Mouse (Mus musculus): ENCODE results near the gene Pik3ca.

Pik3ca gene

DNA sequence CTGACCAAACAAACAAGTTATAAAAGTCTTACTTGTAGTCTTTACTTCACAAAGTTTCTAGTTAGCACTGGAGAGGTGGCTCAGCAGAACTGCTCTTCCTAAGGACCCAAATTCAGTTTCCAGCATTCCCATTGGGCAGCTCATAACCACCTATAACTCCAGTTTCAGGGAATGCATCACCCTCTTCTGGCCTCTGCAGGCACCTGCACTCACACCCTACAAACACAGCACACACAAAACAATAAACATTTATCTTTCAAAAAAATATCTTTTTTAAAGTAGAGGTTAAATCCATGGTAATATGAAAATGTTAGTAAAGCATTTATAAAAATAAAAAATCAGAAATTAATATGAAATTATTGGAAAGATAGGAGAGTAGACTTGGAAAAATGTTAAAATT, 44.2 kb downstream of the Pik3ca start:
- no peak for DNase-seq (ENCODE audit: low spot score in 2 of 2)

DNA sequence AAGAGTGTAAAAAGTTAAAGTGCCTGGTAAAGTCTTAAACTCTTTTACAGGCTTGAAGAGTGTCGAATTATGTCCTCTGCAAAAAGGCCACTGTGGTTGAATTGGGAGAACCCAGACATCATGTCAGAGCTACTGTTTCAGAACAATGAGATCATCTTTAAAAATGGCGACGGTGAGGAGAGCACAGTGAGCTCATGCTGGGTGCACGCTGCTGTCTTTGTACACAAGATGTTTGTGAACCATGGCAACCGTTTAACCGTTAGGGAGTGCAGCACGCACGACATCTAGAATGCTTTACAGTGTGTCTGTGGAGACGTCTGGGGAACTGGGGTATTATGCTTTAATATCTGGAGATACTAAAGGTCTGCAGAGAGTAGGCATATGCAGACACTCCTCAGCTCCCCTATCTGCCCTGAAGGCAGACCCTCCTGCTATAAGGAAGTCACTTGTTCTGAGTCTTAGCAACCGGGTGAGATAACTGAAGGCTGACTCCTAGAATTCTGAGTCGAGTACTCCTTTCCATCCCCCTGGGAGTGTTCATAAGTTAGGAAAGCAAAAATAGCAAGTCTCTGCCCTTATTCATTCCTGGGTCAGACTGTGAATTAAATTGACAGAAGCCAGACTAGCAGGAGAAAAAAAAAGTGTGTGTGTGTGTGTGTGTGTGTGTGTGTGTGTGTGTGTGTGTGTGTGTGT, 57.0 kb downstream of the Pik3ca start:
- DNase-seq (ENCODE audit: low spot score in 2 of 2), result no peak

DNA sequence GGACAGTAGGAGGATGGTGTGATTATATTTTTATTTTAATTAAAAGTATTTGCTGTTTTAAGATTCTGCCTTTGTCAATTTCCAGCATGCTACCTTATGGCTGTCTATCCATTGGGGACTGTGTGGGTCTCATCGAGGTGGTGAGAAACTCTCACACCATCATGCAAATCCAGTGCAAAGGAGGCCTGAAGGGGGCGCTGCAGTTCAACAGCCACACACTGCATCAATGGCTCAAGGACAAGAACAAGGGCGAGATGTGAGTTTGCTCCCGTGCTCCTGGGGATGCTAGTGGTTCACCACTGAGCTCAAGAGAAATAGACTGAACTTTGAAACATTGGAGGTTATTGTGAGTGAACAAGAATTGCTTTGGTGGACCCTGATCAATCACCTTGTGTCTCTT, 62.3 kb downstream of the Pik3ca start:
- DNase-seq (ENCODE audit: low spot score in 2 of 2), result peak in 1 of 2 experiments; percentile 16

DNA sequence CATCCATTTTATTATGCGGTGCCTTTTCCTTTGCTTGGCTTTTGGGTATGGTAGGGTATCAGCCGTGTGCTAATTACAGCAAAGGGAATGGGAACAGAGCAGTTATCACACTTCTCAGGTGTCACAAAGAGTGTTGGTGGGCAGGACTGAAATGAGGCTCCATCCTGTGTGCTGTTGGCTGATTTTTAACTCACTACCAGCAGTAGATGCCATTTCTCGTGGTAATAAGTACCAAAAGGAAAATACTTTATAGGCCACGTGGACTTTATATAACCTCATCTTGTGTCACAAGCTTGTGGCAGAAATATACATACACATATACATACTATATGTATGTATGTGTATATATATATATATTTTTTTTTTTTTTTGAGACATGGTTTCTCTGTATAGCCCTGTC, 69.8 kb downstream of the Pik3ca start:
- no peak for DNase-seq (ENCODE audit: low spot score in 2 of 2)

DNA sequence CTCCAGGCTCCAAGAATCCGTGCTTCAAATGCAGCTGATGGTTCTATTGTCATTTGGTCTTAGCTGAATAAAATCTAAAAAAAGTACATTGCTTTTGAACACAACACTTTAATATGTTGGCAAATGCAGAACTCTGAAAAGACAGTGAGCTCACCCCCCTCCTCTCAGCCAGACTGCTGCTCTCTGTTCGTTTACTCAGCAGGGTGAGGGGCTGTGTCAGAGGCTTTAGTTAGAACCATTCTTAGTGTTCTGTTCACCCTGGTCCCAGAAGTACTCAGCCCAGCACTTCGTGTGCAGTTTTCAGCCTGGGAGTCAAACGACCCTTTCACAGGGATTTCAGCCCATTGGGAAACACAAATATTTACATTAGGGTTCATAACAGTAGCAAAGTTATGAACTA, 70.9 kb downstream of the Pik3ca start:
- no peak for DNase-seq (ENCODE audit: low spot score in 2 of 2)

DNA sequence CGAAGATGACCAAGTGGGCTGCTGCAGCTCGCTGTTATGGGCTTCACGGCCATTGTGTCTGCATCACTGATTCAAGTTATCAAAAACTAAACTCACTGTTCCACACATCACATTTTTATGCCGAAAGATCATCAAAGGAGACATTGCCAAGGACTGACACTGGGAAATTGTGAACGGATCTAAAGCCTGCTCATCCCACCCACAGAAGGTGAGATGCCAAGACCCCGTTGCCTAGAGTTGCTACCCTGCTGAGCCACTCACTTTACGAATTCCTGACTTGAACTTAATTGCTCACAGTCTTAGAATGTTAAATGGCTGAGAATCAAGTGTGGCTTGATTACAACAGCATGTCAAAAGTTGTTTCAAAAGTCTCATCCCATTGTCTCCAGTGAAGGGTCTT, 73.0 kb downstream of the Pik3ca start:
- no peak for DNase-seq (ENCODE audit: low spot score in 2 of 2)

DNA sequence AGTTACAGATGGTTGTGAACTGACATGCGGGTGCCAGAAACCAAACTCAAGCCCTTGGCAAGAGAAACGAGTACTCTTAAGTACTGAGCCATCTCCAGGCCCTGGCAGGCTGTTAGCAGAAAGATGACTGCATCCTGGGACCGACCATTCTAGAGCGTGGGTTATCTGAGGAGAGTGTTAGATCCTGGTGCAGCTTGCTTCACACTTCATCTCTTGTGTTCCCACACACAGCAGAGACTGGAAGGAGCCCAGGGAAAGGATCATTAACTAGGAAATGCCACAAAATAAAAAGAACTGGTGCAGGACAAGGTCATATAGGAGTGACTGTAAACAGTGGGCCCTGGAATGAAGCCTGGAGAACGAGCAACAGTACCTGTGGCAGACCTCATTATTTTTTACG, 73.6 kb downstream of the Pik3ca start:
- DNase-seq (ENCODE audit: low spot score in 2 of 2), result peak; percentile 26 to 43

DNA sequence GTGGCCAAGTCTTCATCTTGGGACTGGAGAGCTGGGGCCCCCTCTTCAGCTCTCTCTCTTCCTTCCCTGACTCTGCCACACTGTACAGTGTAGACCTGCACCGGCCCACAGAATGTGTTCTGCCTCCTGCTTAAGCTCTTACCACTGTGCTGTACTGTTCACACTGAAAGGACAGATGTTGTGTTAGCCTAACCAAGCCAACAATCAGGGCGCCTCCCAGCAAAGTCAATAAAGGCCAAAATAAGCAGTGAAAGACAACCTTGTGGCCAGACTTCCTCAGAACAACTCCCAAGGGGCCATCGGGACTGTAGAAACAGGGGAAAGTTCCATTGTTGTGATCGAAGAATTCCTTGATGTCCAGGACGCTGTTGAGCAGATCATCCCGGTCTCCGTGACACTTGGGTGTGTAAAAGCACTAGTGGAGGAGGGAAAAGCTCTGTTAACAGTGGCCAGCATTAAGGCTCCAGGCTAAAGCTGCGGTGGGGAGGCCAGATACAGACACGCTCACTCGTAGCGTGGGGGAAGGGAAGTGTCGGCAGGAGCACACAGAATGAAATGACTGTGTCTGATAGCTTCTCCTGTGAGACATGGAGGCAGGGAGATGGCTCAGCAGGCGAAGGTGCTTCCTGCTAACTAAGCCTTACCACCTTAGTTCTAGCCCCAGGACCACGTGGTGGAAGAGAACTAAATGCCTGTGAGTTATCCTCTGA, 74.9 kb downstream of the Pik3ca start:
- no peak for DNase-seq (ENCODE audit: low spot score in 2 of 2)

DNA sequence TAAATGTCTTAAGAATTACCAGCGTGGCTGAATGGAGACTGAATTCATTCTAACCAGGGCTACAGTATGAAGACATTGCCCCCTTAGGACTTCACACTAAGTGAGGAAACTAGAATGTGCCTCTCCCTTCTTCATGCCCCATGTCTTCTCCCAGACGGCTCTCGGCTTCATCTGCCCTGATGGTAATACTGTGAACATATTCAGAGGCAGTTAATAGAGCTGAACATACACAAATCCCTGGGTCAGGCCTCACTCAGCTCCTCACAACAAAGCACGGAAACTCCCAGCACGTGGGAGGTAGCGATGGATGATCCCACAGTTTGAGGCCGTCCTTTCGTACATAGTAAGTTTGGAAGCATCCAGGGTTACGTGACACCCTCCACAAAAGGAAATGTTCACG, 75.7 kb downstream of the Pik3ca start:
- no peak for DNase-seq (ENCODE audit: low spot score in 2 of 2)

DNA sequence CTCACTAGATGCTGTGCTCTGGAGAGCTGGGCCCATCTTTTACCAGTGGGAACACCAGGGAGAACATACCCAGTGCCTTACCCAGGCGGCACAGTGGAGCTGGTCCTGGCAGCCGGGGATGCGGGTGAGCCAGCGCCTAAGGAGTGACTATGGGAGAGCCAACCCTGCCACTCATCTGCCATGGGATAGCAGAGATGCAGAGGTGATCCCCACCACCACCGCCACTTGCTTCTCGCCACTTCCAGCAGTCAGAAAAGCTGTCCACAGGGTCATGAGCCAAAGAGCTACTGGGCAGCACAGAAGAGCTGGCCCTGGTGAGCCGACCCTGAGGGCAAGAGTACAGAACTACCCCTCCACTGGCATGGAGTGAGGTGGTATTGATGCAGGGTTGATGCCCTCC, 82.5 kb downstream of the Pik3ca start:
- DNase-seq (ENCODE audit: low spot score in 2 of 2), result no peak

DNA sequence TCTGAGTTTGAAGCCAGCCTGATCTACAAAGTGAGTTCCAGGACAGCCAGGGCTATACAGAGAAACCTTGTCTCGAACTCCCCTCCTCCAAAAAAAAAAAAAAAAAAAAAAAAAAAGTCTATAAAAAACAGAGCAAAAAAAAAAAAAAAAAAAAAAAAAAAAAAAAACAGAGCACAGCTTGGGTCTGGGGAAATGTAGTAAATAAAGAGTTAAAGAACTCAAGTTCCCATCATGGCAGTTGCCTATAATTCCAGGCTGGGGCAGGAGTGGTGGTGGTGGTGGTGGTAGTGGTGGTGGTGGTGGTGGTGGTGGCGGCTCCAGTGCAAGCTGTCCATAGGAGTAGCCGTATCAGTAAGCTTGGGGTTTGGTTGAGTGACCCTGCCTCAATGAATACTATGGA, 85.6 kb downstream of the Pik3ca start:
- no peak for DNase-seq (ENCODE audit: low spot score in 2 of 2)

DNA sequence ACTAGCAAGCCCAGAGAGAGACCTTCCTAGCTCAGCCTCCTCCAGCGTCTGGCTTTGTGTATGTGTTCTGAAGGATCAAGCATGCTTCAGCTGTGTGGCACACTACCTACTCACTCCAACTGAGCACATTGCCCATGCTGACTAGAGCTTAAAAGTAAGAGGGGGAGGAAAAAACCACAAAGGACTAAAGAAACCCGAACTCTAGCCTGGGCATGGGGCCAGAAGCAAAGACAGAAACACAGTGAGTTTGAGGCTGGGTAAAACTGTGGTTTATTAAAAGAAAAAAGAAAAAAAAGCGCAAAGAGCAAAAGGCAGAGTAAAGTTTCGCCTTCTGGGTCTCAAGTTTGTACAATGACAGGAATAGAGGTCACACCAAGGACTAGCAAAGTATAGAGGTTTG, 89.1 kb downstream of the Pik3ca start:
- DNase-seq (ENCODE audit: low spot score in 2 of 2), result no peak

DNA sequence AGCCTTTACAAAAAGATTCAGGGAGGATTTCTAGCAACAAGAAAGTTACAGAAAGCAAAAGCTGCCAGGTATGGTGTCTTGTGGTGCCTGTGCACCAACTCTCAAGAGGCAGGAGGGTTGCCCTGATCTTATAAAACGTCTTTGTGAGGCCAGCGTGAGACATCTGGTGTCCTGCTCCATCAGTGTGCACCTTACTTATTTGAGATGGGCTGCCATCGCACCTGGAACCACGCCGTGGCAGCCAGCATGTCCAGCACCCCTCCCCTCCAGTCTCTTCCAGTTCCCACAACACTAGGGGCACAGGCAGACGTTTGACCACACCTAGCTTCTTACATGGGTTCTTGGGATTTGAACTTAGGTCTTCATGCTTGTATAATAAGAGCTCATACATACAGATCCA, 90.7 kb downstream of the Pik3ca start:
- no peak for DNase-seq (ENCODE audit: low spot score in 2 of 2)

DNA sequence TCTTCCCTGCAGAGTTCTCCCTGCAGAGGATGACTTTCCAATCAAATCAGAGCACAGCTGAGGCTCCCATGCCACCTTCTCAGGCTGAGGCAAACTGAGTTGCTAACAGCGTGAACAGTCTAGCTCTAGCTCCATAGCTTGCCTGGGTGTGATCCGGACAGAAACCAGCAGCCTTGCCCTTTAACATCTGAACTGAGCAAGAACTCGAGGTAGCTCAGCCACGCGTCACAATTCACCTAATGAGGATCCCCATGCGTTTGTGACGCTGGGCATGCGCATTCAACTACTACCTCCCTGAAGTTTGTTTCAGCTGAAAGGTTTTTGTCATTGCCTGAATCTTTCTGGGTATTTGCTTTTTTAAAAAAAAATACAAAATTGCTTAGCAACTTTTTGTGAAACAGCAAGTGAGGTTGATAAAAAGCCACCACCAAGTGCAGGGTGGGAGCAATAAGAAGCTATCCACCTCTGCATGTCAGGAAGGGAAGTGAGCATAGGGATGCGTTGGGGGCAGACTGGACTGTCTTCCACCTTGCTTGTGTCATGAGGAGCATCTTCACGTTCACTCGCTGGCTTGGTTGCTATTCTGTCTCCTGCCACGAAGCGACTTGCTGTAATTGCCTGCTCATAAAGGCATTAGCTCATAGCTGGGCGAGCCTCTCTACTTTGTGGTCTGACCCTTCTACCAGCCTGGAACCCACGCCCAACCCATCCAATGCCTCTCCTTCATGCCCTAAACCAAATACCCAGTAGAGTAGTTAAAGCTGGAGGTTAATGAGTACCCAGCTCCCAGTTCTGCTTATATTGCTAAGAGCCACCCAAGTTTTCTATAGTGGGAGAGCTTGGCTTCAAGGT, 92.8 kb downstream of the Pik3ca start:
- DNase-seq (ENCODE audit: low spot score in 2 of 2), result no peak

DNA sequence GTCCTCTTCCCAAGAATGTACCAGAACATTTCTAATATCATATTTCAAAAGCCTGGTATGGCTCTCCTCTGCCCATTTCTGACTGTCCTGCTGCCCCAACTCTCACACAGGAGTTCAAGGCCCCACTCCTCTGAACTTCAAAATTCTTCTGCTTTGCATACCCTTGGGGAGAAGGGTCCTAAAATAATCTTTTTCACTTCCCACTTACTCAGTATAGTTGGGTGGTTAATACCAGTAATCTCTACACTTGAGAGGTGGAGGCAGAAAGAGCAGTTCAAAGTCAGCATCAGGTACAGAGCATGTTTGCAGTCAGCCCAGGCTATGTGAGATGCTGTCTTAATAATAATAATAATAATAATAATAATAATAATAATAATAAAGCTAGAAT, 93.5 kb downstream of the Pik3ca start:
- DNase-seq (ENCODE audit: low spot score in 2 of 2), result no peak

DNA sequence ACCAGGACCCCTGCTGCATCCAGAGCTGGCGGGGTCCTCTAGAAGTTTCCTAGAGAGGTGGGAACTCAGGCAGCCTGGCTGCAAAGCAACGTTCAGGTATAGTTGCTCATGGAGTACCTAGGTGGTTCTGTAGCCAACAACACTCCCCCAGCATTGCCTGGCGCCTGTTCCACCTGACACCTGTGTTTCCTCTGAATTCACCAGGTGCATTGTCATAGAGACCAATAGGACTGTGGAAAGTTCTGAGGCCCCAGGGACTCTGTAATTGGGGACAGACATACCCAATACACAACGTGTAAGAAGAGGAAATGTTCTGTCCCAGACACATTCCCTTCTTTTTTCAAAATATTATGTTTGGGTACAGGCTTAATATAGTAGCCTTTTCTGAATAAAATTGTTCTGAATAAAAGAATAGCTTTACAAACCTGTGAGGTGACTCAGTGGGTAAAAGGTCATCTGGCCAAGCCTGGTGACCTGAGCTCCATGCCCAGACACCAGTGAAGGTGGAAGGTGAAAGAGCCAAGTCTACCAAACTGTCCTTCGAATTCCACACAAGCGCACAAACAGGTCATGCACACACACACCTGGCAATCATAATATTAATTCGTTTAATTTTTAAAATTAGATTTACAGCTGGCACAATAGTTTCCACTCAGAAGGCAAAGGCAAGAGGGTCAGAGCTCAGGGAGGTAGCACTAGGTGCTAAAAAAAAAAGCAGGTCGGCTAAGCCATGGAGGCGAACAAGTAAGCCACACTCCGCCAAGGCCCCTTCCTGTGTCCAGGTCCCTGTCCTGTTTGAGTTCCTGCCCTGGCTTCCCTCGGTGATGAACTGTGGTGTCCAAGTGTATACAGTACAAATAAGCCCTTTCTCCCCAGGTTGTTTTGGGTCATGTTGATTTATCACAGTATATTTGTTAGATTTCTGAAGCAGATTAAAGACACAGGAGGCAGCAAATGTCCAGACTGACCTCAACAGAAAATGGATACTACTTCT, 94.9 kb downstream of the Pik3ca start, which contains the start of gene Kcnmb3:
Gene Kcnmb3 (minus strand): TSS at position 135 of the 994 bp plus-strand sequence.
- no peak for DNase-seq (ENCODE audit: low spot score in 2 of 2)

DNA sequence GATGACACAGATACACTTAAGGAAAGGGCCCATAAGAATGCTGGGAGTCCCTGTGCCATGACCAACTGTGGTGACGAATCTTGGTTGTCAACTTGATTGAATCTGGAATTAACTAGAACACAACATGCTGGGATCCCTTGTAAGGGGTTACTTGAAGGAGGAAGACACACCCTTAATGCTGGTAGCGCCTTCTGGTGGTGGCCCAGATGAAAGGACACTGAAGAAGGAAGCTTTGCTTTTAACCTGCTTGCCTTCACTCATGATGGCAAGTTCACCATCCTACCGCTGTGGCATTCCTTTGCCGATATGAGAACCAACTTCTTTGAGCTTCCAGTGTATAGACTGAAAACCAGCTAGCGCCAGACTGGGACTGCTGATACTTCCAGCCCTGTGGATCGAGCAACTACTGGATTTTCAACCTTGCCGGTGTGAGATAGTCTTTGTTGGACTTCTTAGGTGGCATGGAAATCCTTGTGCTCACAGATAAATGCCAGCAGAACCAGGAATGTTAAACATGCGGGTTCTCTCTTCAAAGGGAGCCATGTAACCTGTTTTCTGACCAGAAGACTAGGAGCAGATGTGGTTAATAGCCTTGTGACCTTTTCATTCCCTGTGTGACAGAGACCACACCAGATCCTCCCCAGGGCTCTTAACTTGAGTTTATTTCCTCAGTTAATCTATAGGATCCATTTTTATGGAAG, 97.1 kb downstream of the Pik3ca start:
- no peak for DNase-seq (ENCODE audit: low spot score in 2 of 2)

DNA sequence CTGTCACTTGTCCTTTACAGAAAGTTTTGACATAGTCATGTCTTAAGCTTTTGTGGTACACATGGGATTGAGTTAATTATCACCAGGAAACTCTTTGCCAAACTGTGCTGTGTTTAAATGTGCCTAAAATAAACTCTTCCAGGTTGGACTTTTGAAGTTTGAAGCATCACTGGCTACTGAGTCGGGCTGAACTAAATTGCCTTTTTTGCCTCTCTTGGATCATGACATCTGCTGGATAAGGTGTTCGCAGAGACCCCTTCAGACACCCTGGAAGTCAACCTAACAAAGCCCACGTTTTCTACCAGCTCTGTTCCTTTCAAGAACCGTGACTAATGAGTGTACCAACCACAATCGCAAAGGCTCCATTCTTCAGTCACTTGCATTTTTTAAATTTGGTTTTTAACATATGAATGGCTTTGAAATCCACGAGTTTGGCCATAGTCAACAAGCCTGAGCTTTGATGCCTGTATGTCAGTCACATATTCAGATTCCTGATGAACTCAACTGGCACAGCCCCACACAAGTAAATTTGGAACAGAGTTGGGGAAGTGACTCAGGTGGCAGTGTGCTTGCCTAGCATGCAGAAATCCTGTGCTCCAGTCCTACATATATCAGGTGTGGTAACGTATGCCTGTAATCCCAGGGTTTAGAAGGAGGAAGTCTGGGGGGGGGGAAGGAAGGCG, 97.8 kb downstream of the Pik3ca start:
- DNase-seq (ENCODE audit: low spot score in 2 of 2), result no peak

DNA sequence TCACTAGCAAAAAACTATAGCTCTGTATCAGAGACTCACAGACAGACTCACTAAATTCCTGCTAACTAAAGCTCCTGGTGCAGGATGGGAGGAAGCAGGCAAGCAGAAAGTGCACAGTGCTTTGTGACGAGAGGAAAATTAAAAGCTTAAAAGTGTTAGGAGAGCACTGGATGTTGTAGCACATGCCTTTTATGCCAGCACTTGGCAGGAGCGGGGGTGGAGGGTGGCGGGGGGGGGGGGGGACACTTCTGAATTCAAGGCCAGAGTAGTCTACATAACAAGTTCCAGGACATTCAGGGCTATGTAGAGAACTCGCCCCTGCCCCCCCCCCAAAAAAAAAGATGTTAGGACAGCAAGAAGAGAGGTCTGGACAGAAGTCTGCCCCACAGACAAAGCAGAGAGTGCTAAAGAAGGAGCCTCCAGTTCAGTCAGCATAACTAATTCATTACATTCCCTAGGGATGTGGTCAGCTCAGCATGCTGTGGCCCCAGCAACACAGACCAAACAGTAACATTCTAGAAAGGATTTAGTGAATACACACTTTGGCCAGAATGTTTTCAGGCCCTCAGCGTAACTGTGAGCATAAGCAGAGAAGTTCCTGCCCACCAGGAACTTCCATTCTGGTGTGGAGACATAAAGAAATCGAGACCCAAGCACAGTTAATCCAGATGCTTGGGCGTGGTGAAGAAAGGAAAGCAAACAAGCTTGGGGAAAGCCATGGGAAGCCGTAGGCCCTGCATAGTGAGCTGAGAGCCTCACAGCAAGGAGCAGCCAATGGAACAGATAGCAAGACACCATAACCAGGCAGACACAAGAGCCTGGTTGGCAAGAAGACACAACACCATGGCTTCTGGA, 98.6 kb downstream of the Pik3ca start:
- DNase-seq (ENCODE audit: low spot score in 2 of 2), result no peak

Measured in right cerebral cortex, postnatal 36 days (tissue).